Mouse (Mus musculus): ENCODE data around the gene Sox5. TPM values are rescaled to one million over a fixed set of nuclear protein-coding genes. Genes with fewer than 3 reads are reported as not detected.

The Sox5 gene
- polyA plus RNA-seq, 1 experiment, result 24.3 TPM

DNA sequence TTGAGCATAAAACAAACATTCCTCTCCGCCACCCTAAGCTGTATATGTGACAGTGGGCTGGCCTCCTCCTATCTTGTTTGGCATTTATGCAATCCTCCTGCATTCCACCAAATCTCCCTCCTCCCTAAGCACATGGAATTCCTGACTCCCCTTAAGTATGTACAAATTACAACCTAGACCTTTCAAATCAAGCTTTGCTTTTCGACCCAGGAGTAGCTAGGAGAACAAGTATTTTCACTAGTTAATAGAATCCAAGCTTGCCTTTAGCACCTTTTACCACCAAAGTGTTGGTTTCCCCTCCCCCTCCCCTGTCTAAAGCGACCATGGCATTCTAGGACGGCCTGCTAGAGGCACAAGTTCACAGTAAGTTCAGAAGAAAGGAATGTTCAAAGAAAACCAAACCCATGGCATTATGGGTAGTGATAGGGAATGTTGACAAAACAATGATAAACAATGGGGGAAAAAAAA lies 133.6 kb downstream of the Sox5 start:
- no peak overlapping the region for H3K27ac ChIP-seq (ENCODE audit: insufficient read depth, low read length)
- no peaks in the 10 kb centered on the region for H3K4me1 ChIP-seq (ENCODE audit: control insufficient read depth, insufficient read depth, low read length)
- no peak for TF ChIP-seq CTCF (IDR thresholded peaks at IDR 0.05; ENCODE audit: extremely low read depth, insufficient read depth, low read length)
- TF ChIP-seq POLR2A (IDR thresholded peaks at IDR 0.05; ENCODE audit: extremely low read depth, insufficient read depth, low read length), result no peak
- no peak overlapping the region for H3K4me3 ChIP-seq (ENCODE audit: insufficient read depth, low read length)

GRCm38 (mm10) chr6:144646331-144646730 lies 135.4 kb downstream of the Sox5 start:
- H3K27ac ChIP-seq (ENCODE audit: insufficient read depth, low read length), result no peak overlapping the region
- TF ChIP-seq POLR2A (IDR thresholded peaks at IDR 0.05; ENCODE audit: extremely low read depth, insufficient read depth, low read length) (no peak), CTCF (IDR thresholded peaks at IDR 0.05; ENCODE audit: extremely low read depth, insufficient read depth, low read length) (no peak)
- no peak overlapping the region for H3K4me3 ChIP-seq (ENCODE audit: insufficient read depth, low read length)
- H3K4me1 ChIP-seq (ENCODE audit: control insufficient read depth, insufficient read depth, low read length), result no peaks in the 10 kb centered on the region

- H3K4me1 ChIP-seq (ENCODE audit: control insufficient read depth, insufficient read depth, low read length), result no peaks in the 10 kb centered on the region
- H3K27ac ChIP-seq (ENCODE audit: insufficient read depth, low read length), result no peak overlapping the region
- H3K4me3 ChIP-seq (ENCODE audit: insufficient read depth, low read length), result no peak overlapping the region
- TF ChIP-seq CTCF (IDR thresholded peaks at IDR 0.05; ENCODE audit: extremely low read depth, insufficient read depth, low read length) (no peak), POLR2A (IDR thresholded peaks at IDR 0.05; ENCODE audit: extremely low read depth, insufficient read depth, low read length) (no peak)
These were observed 136.0 kb downstream of the Sox5 start for GRCm38 (mm10) chr6:144645796-144646195.

DNA sequence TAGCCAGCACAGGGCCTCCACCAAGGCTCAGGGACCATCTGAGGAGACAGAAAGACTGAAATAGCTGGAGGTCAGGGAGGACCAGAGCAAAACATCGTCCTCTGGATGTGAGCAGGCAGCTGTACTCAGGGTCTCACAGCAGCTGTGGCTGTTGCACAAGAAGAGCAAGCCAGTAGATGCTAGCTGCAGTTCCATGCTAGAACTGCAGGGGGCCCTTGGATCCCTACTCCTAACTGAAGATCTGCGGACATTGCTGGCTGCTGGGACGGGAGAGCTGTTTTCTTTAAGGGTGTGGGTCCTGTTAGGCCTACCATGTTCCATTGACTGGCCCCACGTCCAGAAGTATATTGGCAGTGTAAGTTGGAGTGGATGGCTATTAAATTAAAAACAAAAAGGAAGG lies 137.1 kb downstream of the Sox5 start:
- Histone ChIP-seq H3K27ac (ENCODE audit: insufficient read depth, low read length) (no peak overlapping the region), H3K4me3 (ENCODE audit: insufficient read depth, low read length) (no peak overlapping the region), H3K4me1 (ENCODE audit: control insufficient read depth, insufficient read depth, low read length) (no peaks in the 10 kb centered on the region)
- TF ChIP-seq POLR2A (IDR thresholded peaks at IDR 0.05; ENCODE audit: extremely low read depth, insufficient read depth, low read length), result no peak
- peak; percentile 34 for TF ChIP-seq CTCF (IDR thresholded peaks at IDR 0.05; ENCODE audit: extremely low read depth, insufficient read depth, low read length)

DNA sequence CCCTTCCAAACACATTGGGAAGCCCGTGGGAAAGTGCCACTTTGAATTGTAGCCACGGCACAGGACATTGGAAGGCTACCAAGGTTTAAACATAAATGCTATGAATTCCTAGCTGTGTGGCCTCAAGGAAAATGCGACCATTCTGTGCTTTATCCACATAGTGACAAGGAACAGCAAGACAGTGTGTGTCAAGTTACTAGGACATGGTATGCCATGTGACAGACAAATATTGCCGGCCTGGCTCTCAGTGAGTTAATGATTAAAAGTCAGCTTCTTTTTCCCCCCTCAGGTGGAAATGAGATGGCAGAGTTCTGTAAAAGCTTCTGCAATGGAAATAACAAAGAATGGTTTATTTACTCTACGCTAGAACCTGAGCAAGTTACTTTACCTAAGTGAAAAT lies 138.2 kb downstream of the Sox5 start:
- no peak overlapping the region for H3K4me3 ChIP-seq (ENCODE audit: insufficient read depth, low read length)
- no peak overlapping the region for H3K27ac ChIP-seq (ENCODE audit: insufficient read depth, low read length)
- TF ChIP-seq POLR2A (IDR thresholded peaks at IDR 0.05; ENCODE audit: extremely low read depth, insufficient read depth, low read length) (no peak), CTCF (IDR thresholded peaks at IDR 0.05; ENCODE audit: extremely low read depth, insufficient read depth, low read length) (no peak)
- H3K4me1 ChIP-seq (ENCODE audit: control insufficient read depth, insufficient read depth, low read length), result no peaks in the 10 kb centered on the region

GRCm38 (mm10) chr6:144641888-144642287 lies 139.9 kb downstream of the Sox5 start:
- TF ChIP-seq POLR2A (IDR thresholded peaks at IDR 0.05; ENCODE audit: extremely low read depth, insufficient read depth, low read length), result no peak
- Histone ChIP-seq H3K27ac (ENCODE audit: insufficient read depth, low read length) (no peak overlapping the region), H3K4me1 (ENCODE audit: control insufficient read depth, insufficient read depth, low read length) (no peaks in the 10 kb centered on the region), H3K4me3 (ENCODE audit: insufficient read depth, low read length) (no peak overlapping the region)

GRCm38 (mm10) chr6:144640591-144640990 lies 141.2 kb downstream of the Sox5 start:
- Histone ChIP-seq H3K27ac (ENCODE audit: insufficient read depth, low read length) (no peak overlapping the region), H3K4me3 (ENCODE audit: insufficient read depth, low read length) (no peak overlapping the region), H3K4me1 (ENCODE audit: control insufficient read depth, insufficient read depth, low read length) (no peaks in the 10 kb centered on the region)
- TF ChIP-seq POLR2A (IDR thresholded peaks at IDR 0.05; ENCODE audit: extremely low read depth, insufficient read depth, low read length), result no peak
- TF ChIP-seq CTCF (IDR thresholded peaks at IDR 0.05; ENCODE audit: extremely low read depth, insufficient read depth, low read length), result no peak

DNA sequence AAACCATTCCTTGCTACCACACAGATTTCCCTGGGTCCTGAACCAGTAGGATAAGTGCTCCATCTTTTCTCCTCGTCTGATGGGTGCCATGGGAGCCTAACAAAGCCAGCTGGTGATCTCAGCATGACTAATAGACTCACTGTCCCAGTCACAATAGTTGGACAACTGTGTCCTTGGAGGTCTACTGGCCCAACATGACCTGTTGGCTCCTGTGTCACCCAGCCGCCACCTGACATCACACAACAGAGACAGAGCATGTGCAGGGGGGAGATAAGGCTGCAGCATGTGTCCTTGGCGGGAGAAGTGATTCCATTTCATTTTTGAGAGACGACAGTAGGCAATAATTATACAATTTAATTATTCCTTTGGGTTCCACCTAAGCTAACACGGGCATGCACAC lies 143.2 kb downstream of the Sox5 start:
- TF ChIP-seq POLR2A (IDR thresholded peaks at IDR 0.05; ENCODE audit: extremely low read depth, insufficient read depth, low read length), result no peak
- TF ChIP-seq CTCF (IDR thresholded peaks at IDR 0.05; ENCODE audit: extremely low read depth, insufficient read depth, low read length), result no peak
- H3K27ac ChIP-seq (ENCODE audit: insufficient read depth, low read length), result no peak overlapping the region
- H3K4me1 ChIP-seq (ENCODE audit: control insufficient read depth, insufficient read depth, low read length), result no peaks in the 10 kb centered on the region
- H3K4me3 ChIP-seq (ENCODE audit: insufficient read depth, low read length), result no peak overlapping the region

GRCm38 (mm10) chr6:144627539-144628115 lies 154.2 kb downstream of the Sox5 start:
- no peaks in the 10 kb centered on the region; the same call in none of the 2 replicates for H3K4me1 ChIP-seq (ENCODE audit: control insufficient read depth, insufficient read depth, low read length)
- no peak overlapping the region for H3K4me3 ChIP-seq (ENCODE audit: insufficient read depth, low read length)
- TF ChIP-seq POLR2A (IDR thresholded peaks at IDR 0.05; ENCODE audit: extremely low read depth, insufficient read depth, low read length) (no peak), CTCF (IDR thresholded peaks at IDR 0.05; ENCODE audit: extremely low read depth, insufficient read depth, low read length) (no peak)
- H3K27ac ChIP-seq (ENCODE audit: insufficient read depth, low read length), result no peak overlapping the region

DNA sequence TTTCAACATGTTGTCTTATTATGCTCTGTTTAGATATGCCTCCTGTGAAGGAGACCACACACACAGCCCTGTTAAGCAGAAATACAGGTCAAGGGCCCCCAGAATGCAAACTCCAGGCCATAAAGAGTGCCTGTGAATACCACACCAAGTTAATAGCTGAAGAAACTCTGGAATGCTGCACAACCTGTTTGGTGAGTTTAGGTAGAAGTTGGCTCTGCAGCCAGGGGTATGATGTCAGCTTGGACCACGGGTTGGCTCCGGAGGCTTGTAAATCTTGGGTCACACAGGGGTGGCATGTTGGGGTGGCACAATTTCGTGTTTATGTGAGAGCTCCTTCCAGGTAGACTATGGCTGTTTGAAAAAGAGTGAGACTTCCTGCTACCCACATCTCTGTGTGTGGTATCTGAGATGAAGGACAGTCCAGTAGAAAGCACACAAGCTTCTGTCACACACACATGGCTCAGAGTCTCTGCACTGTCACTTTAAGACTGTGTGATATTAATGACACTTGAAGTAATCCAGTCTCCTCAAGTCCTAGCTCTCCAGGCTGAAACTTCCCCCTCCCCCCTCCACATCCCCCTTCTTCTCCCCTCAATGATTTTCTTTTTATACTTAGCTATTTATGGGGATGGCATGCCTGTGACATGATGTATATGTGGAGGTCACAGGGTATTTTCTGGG lies 160.5 kb downstream of the Sox5 start:
- no peak for TF ChIP-seq POLR2A (IDR thresholded peaks at IDR 0.05; ENCODE audit: extremely low read depth, insufficient read depth, low read length)
- TF ChIP-seq CTCF (IDR thresholded peaks at IDR 0.05; ENCODE audit: extremely low read depth, insufficient read depth, low read length), result no peak
- no peak overlapping the region for H3K27ac ChIP-seq (ENCODE audit: insufficient read depth, low read length)
- H3K4me3 ChIP-seq (ENCODE audit: insufficient read depth, low read length), result no peak overlapping the region
- no peaks in the 10 kb centered on the region for H3K4me1 ChIP-seq (ENCODE audit: control insufficient read depth, insufficient read depth, low read length)

Data from cortical plate, adult 2 months (tissue).